Mouse (Mus musculus): Measurements from ENCODE around the gene Suclg1. TPM values are rescaled to one million over a fixed set of nuclear protein-coding genes. Genes with fewer than 3 reads are reported as not detected.

Suclg1 gene
- polyA plus RNA-seq (2014; fragmentation: Illumina TruSeq; extraction: RNeasy Lipid Tissue Mini Kit (QIAGEN cat#74804); ENCODE audit: low replicate concordance), result 133 TPM

GRCm38 (mm10) chr6:73248237-73249048 lies at the start of gene Suclg1:
TSS of gene Suclg1 (plus strand) at chr6:73248382.

GRCm38 (mm10) chr6:73221189-73221957 lies 26.8 kb upstream of the Suclg1 start, which contains the start of gene Dnah6:
TSS of gene Dnah6 (minus strand) at chr6:73221651.

Other genes starting within 250 kb of the Suclg1 start
- gene Dnah6, start 26.7 kb upstream of the Suclg1 start, polyA plus RNA-seq (2014; fragmentation: Illumina TruSeq; extraction: RNeasy Lipid Tissue Mini Kit (QIAGEN cat#74804); ENCODE audit: low replicate concordance), result 0.11 TPM
- not detected for gene 4931417E11Rik, start 221.3 kb downstream of the Suclg1 start, polyA plus RNA-seq (2014; fragmentation: Illumina TruSeq; extraction: RNeasy Lipid Tissue Mini Kit (QIAGEN cat#74804); ENCODE audit: low replicate concordance)